Mouse (Mus musculus) adrenal gland, postnatal 36 days (tissue): Measurements from ENCODE around the gene Zeb2. TPM values are rescaled to one million over a fixed set of nuclear protein-coding genes. Genes with fewer than 3 reads are reported as not detected.

Source experiments
- microRNA-seq: library from miRNA; unstranded; fragments of <30 nt; microRNA quantifications from one replicate; pipeline ENCODE4 v1.2.0, GENCODE M21; 2021
- total RNA-seq, 2 experiments: library from RNA; stranded (reverse); gene quantifications; 2 replicates each; pipeline ENCODE4 v1.2.3; 2021

The Zeb2 gene
- total RNA-seq, 2 experiments from 2014 or later = 173 to 184 TPM

Small RNA genes within 50 kb of the gene (microRNA-seq; reads per million reads assigned to microRNA genes)
- gene Mir5129 = 5.0 reads per million, percentile 13 among the genes with 10 or more reads in this experiment

Other genes starting within 250 kb of the Zeb2 start
- gene Gtdc1, start 189.7 kb downstream of the Zeb2 start, total RNA-seq = 10 to 100 TPM; 13.3 to 13.9 TPM